27 mouse cellular contexts compared by ENCODE assay signal in genomic region chr6:120469770-120470169, GRCm38 (mm10). TPM values are rescaled to one million over a fixed set of nuclear protein-coding genes. Genes with fewer than 3 reads are reported as not detected.
DNase-seq lines count a peak whose midpoint lies in the region; ATAC-seq and TF ChIP-seq lines count a peak whose summit lies in the region.
"Had no signal": no experiment of that assay in that cellular context is flagged by ENCODE, and none has a peak within 500 bp of the region (broad histone marks: within the 10 kb centered on the region; RNA-seq: fewer than 3 reads in every experiment).

No protein-coding gene starts in this region.

- H3K4me2 ChIP-seq in liver, embryonic 15.5 days, result no peak overlapping the region; the same call in 1 of the 2 replicates
- H3K4me2 ChIP-seq: embryonic facial prominence, embryonic 12.5 days; forebrain, embryonic 13.5 days; heart, embryonic 15.5 days; limb, embryonic 13.5 days; lung, embryonic 14.5 days; midbrain, embryonic 12.5 days; stomach, embryonic 15.5 days had no signal

- DNase-seq in liver, result no peak
- no peak for DNase-seq in thymus, adult 2 months
- DNase-seq in thymus, postnatal 0 days (ENCODE audit: low spot score), result no peak
- no peak for DNase-seq in frontal cortex, postnatal 10 days (ENCODE audit: low spot score in 2 of 2)
- DNase-seq: adrenal gland, postnatal 10 days; cerebellum, adult 11 months; cerebellum, postnatal 10 days; gastrocnemius, postnatal 25 days; kidney, adult 11 months; lung, embryonic 14.5 days; retina, postnatal 1 day; right cerebral cortex, postnatal 4 days; thymus, adult 18-20 months had no signal

- peaks cover 8% of the 10 kb centered on the region for H3K36me3 ChIP-seq in liver, embryonic 15.5 days (replicated peaks)
- H3K36me3 ChIP-seq in thymus, adult 2 months (ENCODE audit: control insufficient read depth, insufficient read depth, low read length), result peaks cover 14% of the 10 kb centered on the region
- H3K36me3 ChIP-seq: embryonic facial prominence, embryonic 12.5 days; heart, embryonic 15.5 days; limb, embryonic 13.5 days; midbrain, embryonic 12.5 days; stomach, embryonic 15.5 days had no signal

- no peak overlapping the region for H3K9ac ChIP-seq in liver, embryonic 15.5 days
- H3K9ac ChIP-seq: embryonic facial prominence, embryonic 12.5 days; forebrain, embryonic 13.5 days; heart, embryonic 15.5 days; limb, embryonic 13.5 days; lung, embryonic 14.5 days; midbrain, embryonic 12.5 days; stomach, embryonic 15.5 days had no signal

- H3K27me3 ChIP-seq in liver, embryonic 15.5 days, result no peaks in the 10 kb centered on the region
- H3K27me3 ChIP-seq in thymus, adult 2 months (ENCODE audit: control insufficient read depth, insufficient read depth, low read length), result no peaks in the 10 kb centered on the region
- H3K27me3 ChIP-seq: Patski had no signal

- ATAC-seq in liver, embryonic 15.5 days (ENCODE audit: insufficient read depth), result no peak
- ATAC-seq in monocyte, adult 5-6 weeks (replicated peaks; ENCODE audit: insufficient number of reproducible peaks, low FRiP score, low TSS enrichment, poor library complexity, severe bottlenecking), result 0 out of 2 replicates have a peak, but pooled peaks have one; percentile 1
- ATAC-seq in megakaryocyte, adult 5-6 weeks (ENCODE audit: poor library complexity, severe bottlenecking), result no peak
- ATAC-seq: forebrain, embryonic 13.5 days; hindbrain, postnatal 0 days; Patski had no signal

- H3K9me3 ChIP-seq in liver, embryonic 15.5 days (replicated peaks), result no peaks in the 10 kb centered on the region
- H3K9me3 ChIP-seq: embryonic facial prominence, embryonic 12.5 days; forebrain, embryonic 13.5 days; heart, embryonic 15.5 days; limb, embryonic 13.5 days; midbrain, embryonic 12.5 days; stomach, embryonic 15.5 days had no signal

- no peak for TF ChIP-seq CTCF in thymus, adult 2 months (IDR thresholded peaks at IDR 0.05; ENCODE audit: borderline replicate concordance, control insufficient read depth, extremely low read depth, insufficient read depth, low read length, poor library complexity)

- no peak for TF ChIP-seq POLR2A in thymus, adult 2 months (IDR thresholded peaks at IDR 0.05; ENCODE audit: control insufficient read depth, extremely low read depth, insufficient read depth, low read length, poor library complexity)

- no peak overlapping the region for H3K4me3 ChIP-seq in liver, embryonic 15.5 days (replicated peaks)
- H3K4me3 ChIP-seq in thymus, adult 2 months (ENCODE audit: control insufficient read depth, insufficient read depth, low read length), result no peak overlapping the region
- H3K4me3 ChIP-seq: embryonic facial prominence, embryonic 12.5 days; erythroblast, embryonic 14.5 days; forebrain, embryonic 13.5 days; heart, embryonic 15.5 days; limb, embryonic 13.5 days; midbrain, embryonic 12.5 days; stomach, embryonic 15.5 days had no signal

- H3K4me1 ChIP-seq in liver, embryonic 15.5 days (replicated peaks), result peaks cover 80% of the 10 kb centered on the region
- peaks cover 54% of the 10 kb centered on the region for H3K4me1 ChIP-seq in thymus, adult 2 months (replicated peaks; ENCODE audit: control insufficient read depth, insufficient read depth, low read length)
- H3K4me1 ChIP-seq: stomach, embryonic 15.5 days had no signal

- 0 out of 2 replicates have a peak overlapping the region, but pooled peaks have one; percentile 26 for H3K27ac ChIP-seq in liver, embryonic 15.5 days (replicated peaks)
- H3K27ac ChIP-seq in thymus, adult 2 months (ENCODE audit: control insufficient read depth, insufficient read depth, low read length), result peak overlapping the region; percentile 22; the same call in 1 of the 2 replicates
- H3K27ac ChIP-seq: embryonic facial prominence, embryonic 12.5 days; forebrain, embryonic 13.5 days; heart, embryonic 15.5 days; hindbrain, postnatal 0 days; kidney, postnatal 0 days; limb, embryonic 13.5 days; midbrain, embryonic 12.5 days; stomach, embryonic 15.5 days had no signal

RNA-seq across cellular contexts. Expression of gene Il17ra, which starts 6.7 kb away (rescaled TPM):
- 10.4 and 12.1 TPM in 2 replicates for polyA plus RNA-seq in liver, embryonic 15.5 days (2015; fragmentation: Nextera tagmentation; extraction: Ambion mirVana)
- 198 and 199 TPM in 2 replicates for polyA plus RNA-seq in thymus, adult 2 months (2012; rRNA removed)
- 57.9 and 67.5 TPM in 2 replicates for polyA plus RNA-seq in thymus, postnatal 0 days (2015; fragmentation: Nextera tagmentation; extraction: Ambion mirVana)
- 155 to 206 TPM (median 192 TPM) in 3 replicates for total RNA-seq in monocyte, adult 5-6 weeks (2017)
- 93.8 and 108 TPM in 2 replicates for total RNA-seq in megakaryocyte, adult 5-6 weeks (2015)
- 76.6 and 79.8 TPM in 2 replicates for total RNA-seq in megakaryocyte, adult 5-6 weeks (2017)

RNA-seq across cellular contexts. Expression of gene Tmem121b, which starts 23.8 kb away (rescaled TPM):
- polyA plus RNA-seq in liver, embryonic 15.5 days (2015; fragmentation: Nextera tagmentation; extraction: Ambion mirVana), result not detected in 2 replicates
- polyA plus RNA-seq in thymus, adult 2 months (2012; rRNA removed), result 1.2 and 1.4 TPM in 2 replicates
- polyA plus RNA-seq in thymus, postnatal 0 days (2015; fragmentation: Nextera tagmentation; extraction: Ambion mirVana), result 0.31 and 0.42 TPM in 2 replicates
- total RNA-seq in monocyte, adult 5-6 weeks (2017), result 4.9 to 12.3 TPM (median 10.3 TPM) in 3 replicates
- total RNA-seq in megakaryocyte, adult 5-6 weeks (2015), result 0.05 TPM in 1 of 2 replicates, not detected in the other
- total RNA-seq in megakaryocyte, adult 5-6 weeks (2017), result not detected in 2 replicates
- total RNA-seq: gastrocnemius, postnatal 25 days; heart, adult 8-10 months had no signal
- polyA plus RNA-seq: erythroblast, embryonic 14.5 days; heart, embryonic 15.5 days had no signal
